Mouse (Mus musculus) thymus, adult 2 months (tissue): ENCODE data around the gene Cadps2.

Source experiments
- CTCF ChIP-seq: fragments of 200-500 bp; IDR thresholded peaks from 2 replicates; pipeline ENCODE4 v1.5.1; 2012; ENCODE audit warnings: mild to moderate bottlenecking, control low read depth, low read length, moderate library complexity, borderline replicate concordance; ENCODE audit not compliant: control insufficient read depth, poor library complexity, insufficient read depth; ENCODE audit errors: extremely low read depth
- POLR2A ChIP-seq: fragments of 200-500 bp; IDR thresholded peaks from 2 replicates; pipeline ENCODE4 v1.6.1; 2012; ENCODE audit warnings: mild to moderate bottlenecking, low read length, control low read depth, moderate library complexity; ENCODE audit not compliant: control insufficient read depth, poor library complexity, insufficient read depth; ENCODE audit errors: extremely low read depth

DNA sequence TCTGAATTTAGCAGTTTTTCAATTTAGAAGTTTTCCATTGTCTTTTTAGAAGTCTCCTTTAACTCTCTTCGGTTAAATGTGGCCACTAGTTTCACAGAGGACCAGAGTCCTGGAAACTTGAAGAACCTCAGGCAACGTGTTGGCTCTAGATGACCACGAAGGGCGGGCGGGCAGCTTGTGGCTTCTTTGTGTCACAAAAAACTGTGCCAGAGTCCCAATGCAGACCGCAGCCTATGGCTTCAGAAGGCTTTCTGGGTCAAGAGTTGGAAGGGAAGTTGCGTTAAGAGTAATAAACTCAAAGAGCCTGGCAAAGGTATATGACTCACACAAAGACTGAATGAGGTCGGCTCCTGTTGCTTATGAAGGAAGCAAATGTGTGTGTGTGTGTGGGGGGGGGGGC is 584.1 kb downstream of the Cadps2 start:
- TF ChIP-seq CTCF, result no peak
- no peak for TF ChIP-seq POLR2A
